Comparison of ENCODE assay signal across 12 mouse cellular contexts in the genomic region with DNA sequence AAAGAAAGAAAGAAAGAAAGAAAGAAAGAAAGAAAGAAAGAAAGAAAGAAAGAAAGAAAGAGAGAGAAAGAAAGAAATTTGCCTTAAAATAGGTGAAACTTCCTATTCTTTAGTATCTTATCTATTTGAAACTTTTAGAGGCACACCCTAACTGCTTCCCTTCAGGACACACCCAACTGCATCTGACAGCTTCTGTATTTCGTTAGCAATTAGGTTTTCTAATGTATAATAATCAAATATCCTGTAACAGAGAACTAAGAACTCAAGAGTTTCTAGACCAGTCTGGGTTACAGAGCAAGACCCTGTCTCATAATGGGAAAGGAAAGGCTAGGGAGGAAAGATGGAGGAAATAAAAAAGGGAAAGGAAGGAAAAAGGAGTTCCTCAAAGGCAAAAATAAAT.
"Had no signal": no experiment of that assay in that cellular context is flagged by ENCODE, and none has a peak within 500 bp of the region (broad histone marks: within the 10 kb centered on the region; RNA-seq: fewer than 3 reads in every experiment).

No protein-coding gene starts in this region.

- H3K27ac ChIP-seq: kidney, postnatal 0 days; limb, embryonic 13.5 days; midbrain, embryonic 12.5 days had no signal

- H3K27me3 ChIP-seq: limb, embryonic 13.5 days; midbrain, embryonic 12.5 days had no signal

- H3K9ac ChIP-seq: limb, embryonic 13.5 days; midbrain, embryonic 12.5 days had no signal

- DNase-seq: kidney, adult 11 months; kidney, adult 9 months; kidney, postnatal 36 days; layer of hippocampus, adult 9-11 months; left cerebral cortex, postnatal 4 days; lung, adult 18-20 months; right cerebral cortex, postnatal 25 days; thymus, postnatal 4 days had no signal

- H3K9me3 ChIP-seq: limb, embryonic 13.5 days; midbrain, embryonic 12.5 days had no signal

- H3K4me3 ChIP-seq: limb, embryonic 13.5 days; midbrain, embryonic 12.5 days had no signal

- ATAC-seq: midbrain, embryonic 16.5 days had no signal

- H3K4me2 ChIP-seq: limb, embryonic 13.5 days; midbrain, embryonic 12.5 days had no signal
